Mouse (Mus musculus): ENCODE measurements at regions not wholly inside any gene's neighbourhood (a gene's known extent, or its start where the extent isn't known, plus 50 kb on each side); places are given as distances from the start of the nearest gene placed in this dataset.

GRCm38 (mm10) chr19:27694478-27694877, 264.9 kb upstream of the Pum3 start:
- DNase-seq = no peak

GRCm38 (mm10) chr19:27693706-27694105, 264.1 kb upstream of the Pum3 start:
- DNase-seq = no peak

- no peak for DNase-seq
Observed at GRCm38 (mm10) chr19:27692944-27693343, 263.3 kb upstream of the Pum3 start.

- no peak for DNase-seq
Observed at GRCm38 (mm10) chr19:27683426-27683825, 253.8 kb upstream of the Pum3 start.

- DNase-seq = no peak
Observed at GRCm38 (mm10) chr19:27679427-27679826, 249.8 kb upstream of the Pum3 start.

GRCm38 (mm10) chr19:27672679-27673190, 243.1 kb upstream of the Pum3 start:
- DNase-seq = no peak

- DNase-seq = no peak
Observed at GRCm38 (mm10) chr19:27663296-27663695, 233.7 kb upstream of the Pum3 start.

GRCm38 (mm10) chr19:27641001-27641400, 211.4 kb upstream of the Pum3 start:
- DNase-seq = no peak

GRCm38 (mm10) chr19:27633105-27633504, 203.5 kb upstream of the Pum3 start:
- no peak for DNase-seq

- no peak for DNase-seq
Observed at GRCm38 (mm10) chr19:27627626-27628025, 198.0 kb upstream of the Pum3 start.

GRCm38 (mm10) chr19:27617522-27617921, 187.9 kb upstream of the Pum3 start:
- no peak for DNase-seq

- DNase-seq = peak; percentile 18
Observed at GRCm38 (mm10) chr19:27606933-27607332, 177.3 kb upstream of the Pum3 start.

GRCm38 (mm10) chr19:27603296-27603695, 173.7 kb upstream of the Pum3 start:
- peak; percentile 79 for DNase-seq

- no peak for DNase-seq
Observed at GRCm38 (mm10) chr19:27601551-27601950, 171.9 kb upstream of the Pum3 start.

GRCm38 (mm10) chr19:27600386-27600785, 170.8 kb upstream of the Pum3 start:
- DNase-seq = peak; percentile 80

- DNase-seq = peak; percentile 37
Observed at GRCm38 (mm10) chr19:27599639-27600308, 170.1 kb upstream of the Pum3 start.

- peak; percentile 82 for DNase-seq
Observed at GRCm38 (mm10) chr19:27598350-27598749, 168.7 kb upstream of the Pum3 start.

- peak; percentile 42 for DNase-seq
Observed at GRCm38 (mm10) chr19:27585566-27585965, 155.9 kb upstream of the Pum3 start.

- no peak for DNase-seq
Observed at GRCm38 (mm10) chr19:27582111-27582500, 152.5 kb upstream of the Pum3 start.

GRCm38 (mm10) chr19:27581362-27582110, 151.9 kb upstream of the Pum3 start:
- no peak for DNase-seq

- no peak for DNase-seq
Observed at GRCm38 (mm10) chr19:27576478-27576877, 146.9 kb upstream of the Pum3 start.

- no peak for DNase-seq
Observed at GRCm38 (mm10) chr19:27566929-27567328, 137.3 kb upstream of the Pum3 start.

GRCm38 (mm10) chr19:27566060-27566459, 136.4 kb upstream of the Pum3 start:
- no peak for DNase-seq

- DNase-seq = peak; percentile 59
Observed at GRCm38 (mm10) chr19:27564086-27564485, 134.5 kb upstream of the Pum3 start.

Data from heart, adult 11 months (tissue).